Mouse (Mus musculus): ENCODE measurements around the gene 2310057N15Rik.
"Not testable (repeated sequence)": the region's sequence is repeated elsewhere in the genome, so short reads cannot be mapped to it uniquely, and the experiment has no call there.

Gene 2310057N15Rik

DNA sequence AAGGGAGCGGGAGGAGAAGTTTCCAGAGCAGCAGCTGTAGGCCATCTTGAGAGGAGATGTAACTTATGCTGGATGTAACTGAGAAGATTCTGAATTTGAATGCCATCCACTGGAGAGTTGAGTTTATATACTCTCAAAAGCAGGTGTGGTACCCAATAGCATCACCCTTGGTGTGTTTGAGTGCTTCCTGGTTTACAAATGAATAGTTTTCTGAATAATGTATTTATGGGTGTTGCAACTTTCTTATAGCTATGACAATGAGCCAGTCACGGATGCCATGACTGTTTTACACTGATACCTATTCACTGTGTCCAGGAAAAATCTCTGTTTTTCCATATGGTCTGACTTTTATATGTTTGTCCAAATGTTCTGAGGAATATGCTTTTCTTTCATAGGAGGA is at the start of gene 2310057N15Rik:
TSS of gene 2310057N15Rik (minus strand) at position 101 of the 400 bp plus-strand sequence.
- DNase-seq, result no peak

DNA sequence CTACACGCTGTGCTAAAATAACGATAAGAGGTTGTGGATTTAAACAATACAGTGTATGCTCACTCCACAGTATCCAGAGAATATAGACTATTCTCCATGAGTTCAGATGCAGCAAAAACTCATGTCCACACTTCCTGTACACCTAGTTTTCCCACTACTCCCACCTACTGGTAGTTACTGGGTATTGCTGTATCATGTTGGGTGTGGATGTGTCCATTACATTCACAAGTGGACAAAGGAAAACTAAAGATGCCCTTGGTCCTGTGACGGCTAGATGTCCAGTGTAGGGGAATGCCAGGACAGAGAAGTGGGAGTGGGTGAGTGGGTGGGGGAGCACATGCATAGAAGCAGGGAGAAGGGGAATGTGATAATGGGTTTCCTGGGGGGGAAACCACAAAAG is 49.7 kb upstream of the 2310057N15Rik start:
- peak; percentile 9 for DNase-seq

DNA sequence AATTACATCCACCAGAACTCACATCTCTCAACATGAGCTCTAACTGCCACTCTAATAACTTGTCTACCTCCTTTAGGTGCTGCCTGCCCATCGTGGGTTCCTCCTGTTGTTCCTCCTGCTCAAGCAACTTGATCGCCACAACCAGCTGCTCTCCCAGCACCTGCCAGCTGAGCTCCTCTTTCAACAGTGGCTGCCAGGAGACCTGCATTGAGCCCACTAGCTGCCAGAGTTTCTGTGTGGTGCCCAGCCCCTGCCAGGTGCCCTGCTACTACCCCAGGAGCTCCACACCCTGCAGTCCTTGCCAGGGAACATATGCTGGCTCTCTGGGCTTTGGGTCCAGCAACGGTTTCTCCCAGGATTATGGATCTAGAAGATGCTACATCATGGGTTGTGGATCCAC is 46.1 kb upstream of the 2310057N15Rik start, which contains the start of gene Krtap15:
TSS of gene Krtap15 (plus strand) at position 150 of the 400 bp plus-strand sequence.
- no peak for DNase-seq

DNA sequence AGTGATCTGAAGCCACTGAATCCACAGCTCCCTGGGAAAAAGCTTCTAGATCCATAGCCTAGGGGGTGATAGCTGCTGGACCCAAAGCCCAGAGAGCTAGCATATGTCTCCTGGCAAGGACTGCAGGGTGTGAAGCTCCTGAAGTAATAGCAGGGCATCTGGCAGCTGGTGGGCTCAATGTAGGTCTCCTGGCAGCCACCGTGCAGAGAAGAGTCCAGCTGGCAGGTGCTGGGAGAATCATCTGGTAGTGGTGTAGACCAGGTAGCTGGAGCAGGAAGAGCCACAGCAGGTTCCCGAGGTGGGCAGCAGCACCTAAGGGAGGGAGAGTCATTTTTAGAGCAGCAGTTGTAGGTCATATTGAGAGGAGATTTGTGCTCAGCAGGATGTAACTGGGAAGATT is 37.8 kb upstream of the 2310057N15Rik start, which contains the start of gene Gm20741:
TSS of gene Gm20741 (minus strand) at position 394 of the 400 bp plus-strand sequence.
- peak; percentile 82 for DNase-seq

DNA sequence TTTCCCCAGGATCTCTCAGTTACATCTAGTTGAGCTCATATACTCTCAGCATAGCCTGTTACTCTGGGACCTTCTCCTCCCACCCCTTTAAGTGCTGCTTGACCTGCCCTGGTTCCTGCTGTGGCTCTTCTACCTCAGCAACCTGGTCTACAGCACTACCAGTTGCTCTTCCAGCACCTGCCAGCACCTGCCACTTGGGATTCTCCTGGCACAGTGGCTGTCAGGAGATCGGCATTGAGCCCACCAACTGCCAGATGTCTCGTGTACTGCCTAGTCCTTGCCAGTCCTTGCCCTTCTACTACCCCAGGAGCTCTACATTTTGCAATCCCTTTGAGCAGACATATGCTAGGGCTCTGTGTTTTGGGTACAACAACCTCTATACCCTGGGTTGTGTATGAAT is 12.8 kb upstream of the 2310057N15Rik start:
- DNase-seq, result no peak

DNA sequence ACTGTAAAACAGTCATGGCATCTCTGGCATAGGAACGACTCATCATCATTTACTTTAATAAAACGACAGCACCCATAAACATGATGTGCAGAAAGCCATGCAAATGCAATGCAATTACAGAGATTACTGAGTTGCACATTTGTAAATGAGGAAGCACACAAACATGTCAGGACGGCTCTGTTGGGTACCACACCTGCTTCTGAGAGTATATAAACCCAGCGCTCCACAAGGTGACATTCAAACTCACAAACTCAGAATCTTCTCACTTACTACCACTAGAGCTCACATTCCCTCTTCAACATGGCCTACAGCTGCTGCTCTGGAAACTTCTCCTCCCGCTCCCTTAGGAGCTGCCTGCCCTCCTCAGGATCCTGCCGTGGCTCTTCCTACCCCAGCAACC is 3.6 kb upstream of the 2310057N15Rik start, which contains the start of gene Gm5965:
TSS of gene Gm5965 (plus strand) at position 301 of the 400 bp plus-strand sequence.
- no peak for DNase-seq

DNA sequence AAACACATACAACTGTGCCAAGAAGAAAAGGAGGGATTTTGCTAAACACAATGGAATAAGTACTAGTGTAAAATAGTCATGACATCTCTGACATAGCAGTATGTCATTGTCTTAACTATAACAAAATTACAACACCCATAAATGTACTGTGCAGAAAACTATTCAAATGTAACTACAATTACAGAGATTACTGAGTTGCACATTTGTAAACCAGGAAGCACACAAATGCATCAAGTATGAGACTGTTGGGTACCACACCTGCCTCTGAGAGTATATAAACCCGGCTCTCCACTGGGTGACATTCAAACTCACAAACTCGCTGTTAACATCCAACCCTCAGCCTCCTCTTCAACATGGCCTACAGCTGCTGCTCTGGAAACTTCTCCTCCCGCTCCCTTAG is 15.5 kb downstream of the 2310057N15Rik start, which contains the start of gene 2310034C09Rik:
TSS of gene 2310034C09Rik (plus strand) at position 301 of the 400 bp plus-strand sequence.
- DNase-seq, result not testable (repeated sequence)

DNA sequence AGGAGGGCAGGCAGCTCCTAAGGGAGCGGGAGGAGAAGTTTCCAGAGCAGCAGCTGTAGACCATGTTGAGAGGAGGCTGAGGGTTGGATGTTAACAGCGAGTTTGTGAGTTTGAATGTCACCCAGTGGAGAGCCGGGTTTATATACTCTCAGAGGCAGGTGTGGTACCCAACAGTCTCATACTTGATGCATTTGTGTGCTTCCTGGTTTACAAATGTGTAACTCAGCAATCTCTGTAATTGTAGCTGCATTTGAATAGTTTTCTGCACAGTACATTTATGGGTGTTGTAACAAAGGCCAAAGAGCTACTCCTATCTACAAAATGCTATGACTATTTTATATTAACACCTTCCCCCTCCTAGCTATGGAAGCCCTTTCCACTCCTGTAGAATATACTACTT is 22.5 kb downstream of the 2310057N15Rik start, which contains the start of gene Krtap13:
TSS of gene Krtap13 (minus strand) at position 101 of the 400 bp plus-strand sequence.
- DNase-seq, result not testable (repeated sequence)

DNA sequence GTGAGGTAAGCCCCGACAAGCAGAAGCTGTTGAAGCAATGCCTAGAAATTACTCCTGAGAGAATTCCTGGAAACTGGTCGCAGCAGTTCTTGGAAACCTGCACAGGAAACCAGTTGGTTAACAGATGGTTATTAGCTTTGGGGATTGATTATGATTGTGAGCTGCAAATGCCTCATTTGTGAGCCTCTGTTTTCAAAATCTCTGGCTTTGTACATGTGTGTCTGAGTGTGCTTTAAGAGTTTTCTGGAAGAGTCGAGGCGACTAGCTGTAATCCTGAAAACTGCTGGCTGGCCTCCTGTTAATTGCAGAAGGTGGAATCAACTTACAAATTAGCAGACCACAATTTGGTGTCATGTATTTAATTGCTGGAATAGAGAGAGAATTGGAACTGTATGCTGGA is 26.1 kb downstream of the 2310057N15Rik start:
- DNase-seq, result no peak

DNA sequence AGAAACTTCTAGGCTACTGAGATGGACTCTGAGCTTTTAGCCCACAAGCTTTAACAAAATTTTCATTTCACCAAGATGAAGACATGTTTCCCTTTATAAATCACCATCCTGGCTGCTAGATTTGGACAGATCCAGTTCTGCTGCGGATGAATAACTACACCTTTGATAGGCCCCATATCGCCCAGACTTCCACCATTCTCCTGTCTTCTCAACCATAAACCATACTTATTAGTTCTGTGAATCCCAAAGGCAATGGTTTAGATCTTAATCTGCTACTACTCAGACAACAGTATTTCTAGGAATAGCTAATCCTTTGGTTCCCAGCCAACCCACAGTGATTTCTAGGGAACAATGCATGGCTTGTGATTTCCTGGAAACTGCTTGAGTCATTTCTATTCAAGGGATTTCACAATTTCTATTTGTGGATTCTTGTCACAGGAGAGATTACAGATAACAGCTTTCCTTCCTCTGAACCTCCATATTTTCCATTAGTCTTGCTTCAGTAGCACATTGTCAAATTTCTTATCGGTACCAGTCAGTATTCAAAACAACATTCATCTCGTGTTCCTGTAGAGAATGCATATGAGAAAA is 29.2 kb downstream of the 2310057N15Rik start:
- no peak for DNase-seq

DNA sequence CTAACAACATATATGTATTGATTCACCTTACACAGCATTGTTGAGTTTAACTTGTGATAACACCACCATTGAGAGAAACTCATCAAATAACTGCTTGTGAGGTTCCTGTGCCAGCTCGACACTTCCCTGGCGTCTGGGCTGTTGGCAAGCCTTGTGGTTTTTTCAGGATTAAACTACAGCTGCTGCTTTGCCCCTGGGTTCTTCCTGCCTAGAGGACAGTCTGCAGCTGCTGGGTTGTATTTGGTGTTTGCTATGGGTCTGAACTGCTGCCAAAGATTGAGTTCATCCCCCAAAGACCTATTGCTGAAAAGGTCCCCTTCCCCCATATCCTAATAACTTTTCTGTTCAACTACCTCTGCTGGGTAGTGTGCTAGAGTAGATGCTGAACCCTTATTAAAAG is 38.6 kb downstream of the 2310057N15Rik start:
- DNase-seq, result no peak

DNA sequence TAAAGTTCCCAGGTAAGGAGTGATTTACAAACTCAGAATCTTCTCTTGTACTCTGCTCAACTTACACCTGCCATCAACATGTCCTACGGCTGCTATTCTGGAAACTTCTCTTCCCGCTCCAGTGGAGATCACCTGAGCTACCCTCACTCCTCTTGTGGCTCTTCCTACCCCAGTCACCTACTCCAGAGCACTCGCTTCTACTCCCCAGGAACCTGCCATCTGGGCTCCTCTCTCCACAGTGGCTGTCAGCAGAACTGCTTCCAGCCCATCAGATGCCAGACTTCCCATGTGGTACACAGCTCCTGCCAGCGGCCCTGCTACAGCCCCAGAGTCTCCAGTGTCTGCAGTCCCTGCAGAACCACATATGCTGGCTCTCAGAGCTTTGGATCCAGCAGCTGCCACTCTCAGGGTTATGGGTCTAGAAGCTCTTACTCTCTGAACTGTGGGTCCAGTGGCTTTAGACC is 45.2 kb downstream of the 2310057N15Rik start, which contains the start of gene Krtap13-1:
TSS of gene Krtap13-1 (plus strand) at position 51 of the 464 bp plus-strand sequence.
- DNase-seq, result peak; percentile 21

Measured in cerebellum, adult 9-11 months (tissue).